Mouse (Mus musculus) heart, embryonic 14.5 days (tissue): Measurements from ENCODE around the gene Pik3cg. TPM values are rescaled to one million over a fixed set of nuclear protein-coding genes. Genes with fewer than 3 reads are reported as not detected.

Source experiments
- ATAC-seq: fragments of 200-750 bp; cut with Nextera tagmentation; 2 replicates; pipeline ENCODE4 v1.8.0; 2017; ENCODE audit warnings: low read depth, moderate TSS enrichment; ENCODE audit not compliant: insufficient number of reproducible peaks, insufficient read depth, low FRiP score
- H3K27ac ChIP-seq, 2 experiments: fragments of 200-500 bp in 1 of 2; fragments of 300-500 bp in 1 of 2; sonication (generic) in 1 of 2; replicated peaks in 1 of 2; 2 replicates each; pipeline ENCODE4 v1.5.1; 2012 to 2014; ENCODE audit warnings: low read depth in 2 of 2, low read length in 2 of 2, control low read depth in 1 of 2, mild to moderate bottlenecking in 1 of 2, mixed read lengths in 1 of 2; ENCODE audit not compliant: control insufficient read depth in 1 of 2, insufficient read depth in 1 of 2
- H3K27me3 ChIP-seq: fragments of 300-500 bp; sonication (generic); 2 replicates; pipeline ENCODE4 v1.6.1; 2014; ENCODE audit warnings: mild to moderate bottlenecking, low read length, control low read depth; ENCODE audit not compliant: control insufficient read depth, insufficient read depth
- H3K36me3 ChIP-seq: fragments of 300-500 bp; sonication (generic); 2 replicates; pipeline ENCODE4 v1.6.1; 2014; ENCODE audit warnings: mild to moderate bottlenecking, control low read depth, low read length, mixed read lengths; ENCODE audit not compliant: control insufficient read depth, insufficient read depth
- H3K4me1 ChIP-seq, 2 experiments: fragments of 200-500 bp in 1 of 2; fragments of 300-500 bp in 1 of 2; sonication (generic) in 1 of 2; 2 replicates each; pipeline ENCODE4 v1.6.1; 2012 to 2014; ENCODE audit warnings: low read length in 2 of 2, control low read depth in 1 of 2, mixed read lengths in 1 of 2; ENCODE audit not compliant: control insufficient read depth in 2 of 2, insufficient read depth in 2 of 2
- H3K4me2 ChIP-seq: fragments of 300-500 bp; sonication (generic); 2 replicates; pipeline ENCODE4 v1.6.1; 2014; ENCODE audit warnings: mild to moderate bottlenecking, low read length
- H3K4me3 ChIP-seq, 2 experiments: fragments of 200-500 bp in 1 of 2; fragments of 300-500 bp in 1 of 2; sonication (generic) in 1 of 2; 2 replicates each; pipeline ENCODE4 v1.5.1; 2012 to 2014; ENCODE audit warnings: low read length in 2 of 2, mild to moderate bottlenecking in 2 of 2, control low read depth in 1 of 2, low read depth in 1 of 2, moderate library complexity in 1 of 2; ENCODE audit not compliant: control insufficient read depth in 1 of 2, insufficient read depth in 1 of 2
- H3K9ac ChIP-seq: fragments of 300-500 bp; sonication (generic); 2 replicates; pipeline ENCODE4 v1.6.1; 2014; ENCODE audit warnings: mild to moderate bottlenecking, low read length
- H3K9me3 ChIP-seq: fragments of 300-500 bp; sonication (generic); 2 replicates; pipeline ENCODE4 v1.6.1; 2016; ENCODE audit warnings: low read length, control low read depth; ENCODE audit not compliant: control insufficient read depth
- WGBS: fragments of 180-500 bp; shearing (Covaris S2); extraction: QIAGEN DNeasy Blood & Tissue Kit; methylation state at CpG from one replicate; pipeline ENCODE4 v1.1.7; 2014; 5-methylcytosine and 5-hydroxymethylcytosine counted together
- polyA plus RNA-seq: library from polyadenylated mRNA; unstranded; fragments of >200 nt; fragmentation: Nextera tagmentation; extraction: Ambion mirVana; gene quantifications from 2 replicates; pipeline ENCODE4 v1.2.1, GENCODE M21; 2014

The Pik3cg gene
- polyA plus RNA-seq, 1 experiment from 2014 or later = 1.9 TPM

DNA sequence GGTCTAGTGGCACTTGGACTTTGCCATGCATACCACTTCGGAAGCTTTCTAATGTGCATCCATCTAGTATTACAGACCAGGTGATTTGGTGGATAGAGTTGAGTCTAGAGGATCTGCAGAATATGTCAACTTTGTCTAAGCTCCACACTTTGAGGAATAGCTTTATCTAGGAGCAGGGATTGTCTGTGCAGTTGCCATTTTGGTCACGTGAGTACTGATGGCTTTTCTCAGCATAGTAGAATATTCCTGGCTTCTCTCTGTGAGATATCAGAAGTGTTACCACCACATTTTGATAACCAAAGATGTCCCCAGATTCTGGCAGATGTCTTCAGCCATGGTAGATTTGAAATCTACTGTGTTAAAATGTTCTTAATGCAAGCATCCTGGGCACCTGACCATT is 84.0 kb downstream of the Pik3cg start:
- ATAC-seq = no peak
- 77% methylated on average over 2 of the region's 2 CpGs for WGBS
- H3K27me3 ChIP-seq = no peaks in the 10 kb centered on the region
- no peak overlapping the region for H3K4me2 ChIP-seq
- H3K9ac ChIP-seq = no peak overlapping the region
- no peak overlapping the region for H3K4me3 ChIP-seq
- no peak overlapping the region for H3K27ac ChIP-seq
- no peaks in the 10 kb centered on the region for H3K36me3 ChIP-seq
- peaks cover 2 to 8% of the 10 kb centered on the region in 2 experiments; a peak in 2 of 4 replicates for H3K4me1 ChIP-seq
- H3K9me3 ChIP-seq = no peaks in the 10 kb centered on the region

DNA sequence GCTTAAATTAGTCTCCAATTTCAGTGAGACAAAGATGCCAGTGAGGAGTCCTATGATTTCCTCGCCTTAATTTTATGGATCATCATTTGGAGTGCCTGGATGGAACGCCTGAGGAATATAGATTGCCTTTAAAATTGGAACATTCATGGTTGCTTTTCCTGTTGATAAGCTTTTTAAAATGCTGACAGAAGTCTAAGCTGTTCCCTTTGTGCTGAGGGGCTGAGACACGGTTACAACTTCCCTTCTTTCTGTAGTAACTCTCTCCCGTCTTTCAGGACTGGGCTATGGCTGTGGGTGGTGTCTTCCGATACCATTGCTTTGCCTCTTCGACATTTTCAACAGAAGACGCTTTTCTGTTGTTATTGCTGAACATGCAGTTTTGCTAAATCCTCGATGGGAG is 84.4 kb downstream of the Pik3cg start:
- no peaks in the 10 kb centered on the region for H3K27me3 ChIP-seq
- no peaks in the 10 kb centered on the region for H3K9me3 ChIP-seq
- no peaks in the 10 kb centered on the region for H3K36me3 ChIP-seq
- H3K4me2 ChIP-seq = no peak overlapping the region
- 74% methylated on average over 8 of the region's 8 CpGs for WGBS
- peaks cover 2 to 8% of the 10 kb centered on the region in 2 experiments; a peak in 2 of 4 replicates for H3K4me1 ChIP-seq
- H3K9ac ChIP-seq = no peak overlapping the region
- no peak overlapping the region for H3K4me3 ChIP-seq
- ATAC-seq = no peak
- H3K27ac ChIP-seq = no peak overlapping the region

DNA sequence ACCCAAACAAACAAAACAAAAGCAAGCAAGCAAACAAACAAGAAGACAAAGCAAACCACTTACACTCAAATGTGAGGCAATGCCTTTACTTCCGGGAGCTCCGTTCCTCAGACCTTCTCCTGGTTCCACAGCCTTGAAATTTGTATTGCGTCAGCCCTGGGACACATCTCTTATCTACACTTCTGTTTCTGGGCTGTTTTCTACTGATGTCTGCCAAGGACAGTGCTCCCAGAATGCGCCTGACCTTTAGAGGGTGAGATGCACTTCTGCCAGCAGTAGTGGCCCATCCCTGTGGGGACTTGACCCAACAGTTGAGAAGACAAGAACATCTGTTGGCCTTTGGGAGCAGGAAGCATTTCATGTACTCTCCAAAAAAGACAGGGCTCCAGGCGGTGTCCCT is 84.9 kb downstream of the Pik3cg start:
- Histone ChIP-seq H3K4me2 (no peak overlapping the region), H3K27me3 (no peaks in the 10 kb centered on the region), H3K9me3 (no peaks in the 10 kb centered on the region), H3K4me3 (no peak overlapping the region), H3K9ac (no peak overlapping the region), H3K27ac (no peak overlapping the region), H3K4me1 (peaks cover 2 to 8% of the 10 kb centered on the region in 2 experiments; a peak in 2 of 4 replicates), H3K36me3 (no peaks in the 10 kb centered on the region)
- 45% methylated on average over 5 of the region's 5 CpGs for WGBS
- no peak for ATAC-seq

Other genes starting within 250 kb of the Pik3cg start
- gene Prkar2b, start 147.4 kb downstream of the Pik3cg start, polyA plus RNA-seq = 14.7 and 15.2 TPM in 2 replicates
- gene Ccdc71l, start 170.0 kb upstream of the Pik3cg start, polyA plus RNA-seq = 4.0 and 5.3 TPM in 2 replicates